Mouse (Mus musculus) retina, postnatal 7 days (tissue): Measurements from ENCODE around the gene Tnfrsf21.

ENCODE experiments used
- DNase-seq: peaks from one replicate; pipeline ENCODE4 v3.0.0-alpha.2; 2012; ENCODE audit warnings: low read depth, low spot score

The Tnfrsf21 gene

GRCm38 (mm10) chr17:43025048-43025447 lies 8.7 kb downstream of the Tnfrsf21 start:
- no peak for DNase-seq

GRCm38 (mm10) chr17:43025819-43026593 lies 9.7 kb downstream of the Tnfrsf21 start:
- DNase-seq = no peak

GRCm38 (mm10) chr17:43026708-43027107 lies 10.4 kb downstream of the Tnfrsf21 start:
- DNase-seq = no peak

GRCm38 (mm10) chr17:43029546-43029945 lies 13.2 kb downstream of the Tnfrsf21 start:
- no peak for DNase-seq

GRCm38 (mm10) chr17:43030290-43030689 lies 13.9 kb downstream of the Tnfrsf21 start:
- no peak for DNase-seq

- DNase-seq = no peak
Observed at GRCm38 (mm10) chr17:43032489-43033036, 16.2 kb downstream of the Tnfrsf21 start.

- DNase-seq = no peak
Observed at GRCm38 (mm10) chr17:43035386-43035785, 19.0 kb downstream of the Tnfrsf21 start.

- DNase-seq = no peak
Observed at GRCm38 (mm10) chr17:43036058-43036757, 19.9 kb downstream of the Tnfrsf21 start.

- no peak for DNase-seq
Observed at GRCm38 (mm10) chr17:43040571-43040970, 24.2 kb downstream of the Tnfrsf21 start.

- DNase-seq = no peak
Observed at GRCm38 (mm10) chr17:43050619-43051018, 34.3 kb downstream of the Tnfrsf21 start.

- DNase-seq = no peak
Observed at GRCm38 (mm10) chr17:43052791-43053190, 36.4 kb downstream of the Tnfrsf21 start.

- no peak for DNase-seq
Observed at GRCm38 (mm10) chr17:43053943-43054342, 37.6 kb downstream of the Tnfrsf21 start.

GRCm38 (mm10) chr17:43058277-43059025 lies 42.1 kb downstream of the Tnfrsf21 start:
- no peak for DNase-seq

GRCm38 (mm10) chr17:43064705-43065104 lies 48.4 kb downstream of the Tnfrsf21 start:
- DNase-seq = no peak

- DNase-seq = no peak
Observed at GRCm38 (mm10) chr17:43068846-43069553, 52.6 kb downstream of the Tnfrsf21 start.

- DNase-seq = no peak
Observed at GRCm38 (mm10) chr17:43070946-43071345, 54.6 kb downstream of the Tnfrsf21 start.

- DNase-seq = no peak
Observed at GRCm38 (mm10) chr17:43072142-43072786, 55.9 kb downstream of the Tnfrsf21 start.

GRCm38 (mm10) chr17:43072787-43073148 lies 56.4 kb downstream of the Tnfrsf21 start:
- no peak for DNase-seq

GRCm38 (mm10) chr17:43074391-43074790 lies 58.0 kb downstream of the Tnfrsf21 start:
- DNase-seq = no peak

GRCm38 (mm10) chr17:43075100-43075499 lies 58.7 kb downstream of the Tnfrsf21 start:
- no peak for DNase-seq

GRCm38 (mm10) chr17:43075937-43076336 lies 59.6 kb downstream of the Tnfrsf21 start:
- no peak for DNase-seq
